Mouse (Mus musculus) heart, embryonic 14.5 days (tissue): ENCODE measurements around the gene Zfp800. TPM values are rescaled to one million over a fixed set of nuclear protein-coding genes. Genes with fewer than 3 reads are reported as not detected.

Source experiments
- ATAC-seq: fragments of 200-750 bp; cut with Nextera tagmentation; 2 replicates; pipeline ENCODE4 v1.8.0; 2017; ENCODE audit warnings: low read depth, moderate TSS enrichment; ENCODE audit not compliant: insufficient number of reproducible peaks, insufficient read depth, low FRiP score
- H3K27ac ChIP-seq, 2 experiments: fragments of 200-500 bp in 1 of 2; fragments of 300-500 bp in 1 of 2; sonication (generic) in 1 of 2; replicated peaks in 1 of 2; 2 replicates each; pipeline ENCODE4 v1.5.1; 2012 to 2014; ENCODE audit warnings: low read depth in 2 of 2, low read length in 2 of 2, control low read depth in 1 of 2, mild to moderate bottlenecking in 1 of 2, mixed read lengths in 1 of 2; ENCODE audit not compliant: control insufficient read depth in 1 of 2, insufficient read depth in 1 of 2
- H3K27me3 ChIP-seq: fragments of 300-500 bp; sonication (generic); 2 replicates; pipeline ENCODE4 v1.6.1; 2014; ENCODE audit warnings: mild to moderate bottlenecking, low read length, control low read depth; ENCODE audit not compliant: control insufficient read depth, insufficient read depth
- H3K36me3 ChIP-seq: fragments of 300-500 bp; sonication (generic); 2 replicates; pipeline ENCODE4 v1.6.1; 2014; ENCODE audit warnings: mild to moderate bottlenecking, control low read depth, low read length, mixed read lengths; ENCODE audit not compliant: control insufficient read depth, insufficient read depth
- H3K4me1 ChIP-seq, 2 experiments: fragments of 200-500 bp in 1 of 2; fragments of 300-500 bp in 1 of 2; sonication (generic) in 1 of 2; 2 replicates each; pipeline ENCODE4 v1.6.1; 2012 to 2014; ENCODE audit warnings: low read length in 2 of 2, control low read depth in 1 of 2, mixed read lengths in 1 of 2; ENCODE audit not compliant: control insufficient read depth in 2 of 2, insufficient read depth in 2 of 2
- H3K4me2 ChIP-seq: fragments of 300-500 bp; sonication (generic); 2 replicates; pipeline ENCODE4 v1.6.1; 2014; ENCODE audit warnings: mild to moderate bottlenecking, low read length
- H3K4me3 ChIP-seq, 2 experiments: fragments of 200-500 bp in 1 of 2; fragments of 300-500 bp in 1 of 2; sonication (generic) in 1 of 2; 2 replicates each; pipeline ENCODE4 v1.5.1; 2012 to 2014; ENCODE audit warnings: low read length in 2 of 2, mild to moderate bottlenecking in 2 of 2, control low read depth in 1 of 2, low read depth in 1 of 2, moderate library complexity in 1 of 2; ENCODE audit not compliant: control insufficient read depth in 1 of 2, insufficient read depth in 1 of 2
- H3K9ac ChIP-seq: fragments of 300-500 bp; sonication (generic); 2 replicates; pipeline ENCODE4 v1.6.1; 2014; ENCODE audit warnings: mild to moderate bottlenecking, low read length
- H3K9me3 ChIP-seq: fragments of 300-500 bp; sonication (generic); 2 replicates; pipeline ENCODE4 v1.6.1; 2016; ENCODE audit warnings: low read length, control low read depth; ENCODE audit not compliant: control insufficient read depth
- WGBS: fragments of 180-500 bp; shearing (Covaris S2); extraction: QIAGEN DNeasy Blood & Tissue Kit; methylation state at CpG from one replicate; pipeline ENCODE4 v1.1.7; 2014; 5-methylcytosine and 5-hydroxymethylcytosine counted together
- polyA plus RNA-seq: library from polyadenylated mRNA; unstranded; fragments of >200 nt; fragmentation: Nextera tagmentation; extraction: Ambion mirVana; gene quantifications from 2 replicates; pipeline ENCODE4 v1.2.1, GENCODE M21; 2014

The Zfp800 gene
- polyA plus RNA-seq, 1 experiment from 2014 or later: 15.6 TPM

DNA sequence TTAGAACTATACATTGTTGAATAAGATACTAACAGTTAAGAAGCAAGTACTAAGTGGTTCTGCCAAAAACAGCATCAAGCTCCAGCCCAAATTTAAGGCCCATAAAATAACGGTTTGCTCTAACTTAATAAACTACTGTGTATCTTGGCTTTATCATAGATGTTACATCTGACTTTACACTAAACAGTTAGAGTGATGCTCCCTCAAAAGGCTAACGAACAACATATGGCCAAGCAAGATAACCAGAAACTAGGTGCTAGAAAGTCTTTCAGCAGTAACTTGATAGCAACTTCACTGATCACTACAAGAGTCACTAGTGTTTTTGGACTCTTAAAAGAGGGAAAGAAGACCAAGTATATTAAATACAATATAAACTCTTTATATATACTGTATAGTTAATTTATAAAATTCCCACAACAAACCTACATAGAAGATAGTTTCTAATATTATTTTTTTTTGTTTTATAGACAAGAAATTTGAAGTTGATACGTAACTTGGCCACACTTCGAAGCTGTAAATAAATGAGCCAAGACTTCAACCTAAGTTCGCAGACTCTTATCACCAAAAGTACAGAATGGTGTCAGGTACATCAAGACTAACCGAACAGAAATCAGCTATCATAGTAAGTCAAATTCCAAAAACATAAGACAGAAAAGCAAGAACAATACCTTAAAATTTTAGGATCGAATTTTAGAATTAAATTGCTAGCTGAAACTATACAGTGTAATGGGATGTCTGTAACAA lies 165.0 kb downstream of the Zfp800 start:
- Histone ChIP-seq H3K4me3 (no peak overlapping the region), H3K36me3 (peaks cover 29% of the 10 kb centered on the region), H3K27me3 (no peaks in the 10 kb centered on the region), H3K9me3 (no peaks in the 10 kb centered on the region), H3K27ac (no peak overlapping the region), H3K4me1 (no peaks in the 10 kb centered on the region), H3K9ac (no peak overlapping the region), H3K4me2 (no peak overlapping the region)
- ATAC-seq: no peak
- WGBS: 89% methylated on average over 7 of the region's 7 CpGs

DNA sequence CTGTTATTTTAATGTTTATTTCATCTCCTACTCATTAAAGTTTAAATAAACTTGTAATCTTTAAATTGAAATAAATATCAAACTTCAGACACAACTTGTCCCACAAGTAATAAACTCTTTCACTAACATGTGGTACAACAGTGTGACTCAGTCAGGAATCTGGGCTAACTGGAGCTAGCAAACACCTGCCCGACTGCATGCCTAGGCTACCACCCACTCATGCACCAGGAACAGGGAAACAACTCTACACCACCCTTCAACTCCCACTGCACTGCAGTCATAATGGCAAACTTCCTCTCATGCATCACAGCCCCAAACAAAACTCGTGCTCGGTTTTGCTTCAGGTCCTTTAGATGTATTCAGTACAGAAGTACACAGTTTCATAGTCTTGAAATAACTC lies 169.7 kb downstream of the Zfp800 start:
- H3K36me3 ChIP-seq: peaks cover 36% of the 10 kb centered on the region
- no peaks in the 10 kb centered on the region for H3K9me3 ChIP-seq
- H3K4me1 ChIP-seq: no peaks in the 10 kb centered on the region
- no peak overlapping the region for H3K27ac ChIP-seq
- H3K27me3 ChIP-seq: no peaks in the 10 kb centered on the region
- no peak overlapping the region for H3K9ac ChIP-seq
- 88% methylated on average over 3 of the region's 3 CpGs for WGBS
- H3K4me2 ChIP-seq: no peak overlapping the region
- no peak for ATAC-seq
- no peak overlapping the region for H3K4me3 ChIP-seq

DNA sequence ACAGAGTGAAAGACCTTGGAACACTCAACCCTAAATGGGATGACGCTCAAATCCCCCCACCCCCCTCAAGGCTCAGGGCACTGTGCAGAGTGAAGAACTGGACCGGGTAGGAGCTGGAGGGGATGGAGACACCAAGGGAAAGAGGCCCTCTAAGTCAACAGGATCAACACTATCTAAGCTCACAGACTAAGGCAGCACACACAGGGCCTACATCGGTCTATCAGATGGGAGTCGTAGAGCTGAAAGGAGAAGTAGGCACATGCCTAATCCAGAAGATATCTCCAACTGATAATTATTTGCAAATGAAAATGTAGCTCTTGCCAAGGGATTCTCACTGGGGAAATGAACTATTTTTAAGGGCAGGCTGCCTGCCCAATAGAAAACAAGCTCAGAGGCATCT lies 176.8 kb downstream of the Zfp800 start:
- Histone ChIP-seq H3K4me2 (no peak overlapping the region), H3K27me3 (no peaks in the 10 kb centered on the region), H3K4me3 (no peak overlapping the region), H3K9me3 (no peaks in the 10 kb centered on the region), H3K9ac (no peak overlapping the region), H3K4me1 (no peaks in the 10 kb centered on the region), H3K27ac (no peak overlapping the region), H3K36me3 (peaks cover 23% of the 10 kb centered on the region)
- no peak for ATAC-seq
- 87% methylated on average over 4 of the region's 4 CpGs for WGBS

DNA sequence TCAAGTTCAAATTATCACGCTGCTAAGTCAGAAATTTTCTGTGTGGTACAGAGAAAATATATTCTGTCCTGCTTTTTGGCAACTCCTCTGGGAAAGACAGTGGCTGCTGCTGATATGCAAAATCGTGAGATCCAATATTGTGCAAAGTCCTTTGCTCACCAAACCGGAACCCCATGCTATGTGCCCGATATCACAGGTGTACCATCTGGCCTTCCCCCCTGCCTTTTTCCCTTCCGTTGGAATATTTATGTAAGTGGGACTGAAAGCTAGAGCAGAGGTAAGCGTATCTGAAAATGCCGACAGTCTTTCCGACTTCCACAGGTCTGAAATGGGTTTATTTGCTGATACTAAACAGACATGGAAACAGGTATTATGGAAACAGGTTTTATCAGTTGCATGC lies 179.4 kb downstream of the Zfp800 start:
- Histone ChIP-seq H3K4me3 (no peak overlapping the region), H3K9ac (no peak overlapping the region), H3K36me3 (peaks cover 18% of the 10 kb centered on the region; the same call in 1 of the 2 replicates), H3K4me1 (no peaks in the 10 kb centered on the region), H3K9me3 (no peaks in the 10 kb centered on the region), H3K27me3 (no peaks in the 10 kb centered on the region), H3K4me2 (no peak overlapping the region), H3K27ac (no peak overlapping the region)
- 78% methylated on average over 8 of the region's 8 CpGs for WGBS
- ATAC-seq: no peak

DNA sequence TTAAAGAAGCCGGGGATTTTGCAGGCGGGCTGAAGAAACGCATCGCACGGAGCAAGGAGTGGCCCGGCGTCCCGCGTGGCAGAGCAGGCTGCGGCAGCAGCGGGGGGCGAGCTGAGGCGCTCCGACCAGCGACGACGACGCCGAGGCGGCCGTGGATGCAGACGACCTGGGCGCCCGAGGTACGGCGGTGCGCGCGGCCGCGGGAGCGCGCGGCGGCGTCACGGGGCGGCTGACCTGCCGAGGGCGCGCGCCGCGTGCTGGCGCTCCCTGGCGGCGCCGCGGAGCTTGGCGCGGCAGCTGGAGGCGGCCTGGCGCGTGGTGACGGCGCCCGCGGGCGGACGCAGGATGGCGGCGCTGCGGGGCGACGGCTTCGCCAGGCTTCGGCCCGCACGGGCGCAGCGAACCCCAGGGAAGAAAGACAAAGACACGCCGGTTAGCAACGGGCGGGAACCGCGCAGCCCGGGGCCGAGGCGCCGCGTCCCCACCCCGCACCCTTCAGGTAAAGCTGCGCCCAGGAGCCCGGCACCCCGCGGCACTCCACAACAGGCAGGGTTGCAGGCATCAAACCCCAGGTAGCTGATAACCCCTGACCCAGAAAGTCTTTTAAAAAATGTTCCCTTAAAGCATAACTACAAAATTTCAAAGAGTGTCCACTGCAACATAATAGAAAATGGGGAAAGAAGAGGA lies 182.4 kb downstream of the Zfp800 start:
- Histone ChIP-seq H3K27me3 (no peaks in the 10 kb centered on the region), H3K9me3 (no peaks in the 10 kb centered on the region), H3K27ac (no peak overlapping the region), H3K9ac (peak overlapping the region; percentile 79), H3K4me1 (no peaks in the 10 kb centered on the region), H3K36me3 (peaks cover 13% of the 10 kb centered on the region; the same call in 1 of the 2 replicates), H3K4me3 (peak overlapping the region; percentile 59 to 62), H3K4me2 (peak overlapping the region; percentile 88)
- under 1% methylated on average over 67 of the region's 87 CpGs for WGBS
- peak; percentile 81 for ATAC-seq

DNA sequence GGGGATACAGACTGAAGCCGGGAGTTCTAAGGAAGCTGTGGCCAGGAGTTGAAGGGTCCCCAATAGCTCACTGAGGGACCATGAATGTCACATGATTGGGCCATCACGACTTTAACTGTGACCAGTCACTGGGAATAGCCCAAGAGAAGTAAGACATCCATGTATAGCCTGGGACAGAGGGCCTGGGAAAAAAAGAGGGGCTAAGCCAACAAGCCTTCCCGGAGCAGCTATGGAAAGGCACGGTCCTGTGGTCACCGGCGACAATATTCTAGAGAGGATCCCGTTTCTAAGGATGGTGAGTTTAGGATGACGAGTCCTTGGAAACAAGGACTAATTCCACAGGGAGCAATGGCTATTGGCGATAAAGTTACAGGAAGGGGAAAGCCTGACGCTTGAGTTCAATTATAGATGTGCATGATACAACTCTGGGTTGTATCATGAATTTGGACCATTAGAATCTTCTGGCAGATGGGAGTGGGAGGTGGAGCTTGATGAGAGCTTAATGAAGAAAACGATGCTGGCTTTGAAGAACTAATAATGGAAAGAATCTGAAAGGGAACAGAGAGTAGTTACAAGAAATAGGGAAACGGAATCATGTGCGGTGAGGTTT lies 183.0 kb downstream of the Zfp800 start:
- H3K36me3 ChIP-seq: peaks cover 13% of the 10 kb centered on the region; the same call in 1 of the 2 replicates
- H3K27me3 ChIP-seq: no peaks in the 10 kb centered on the region
- H3K4me1 ChIP-seq: no peaks in the 10 kb centered on the region
- no peak overlapping the region for H3K27ac ChIP-seq
- H3K9me3 ChIP-seq: no peaks in the 10 kb centered on the region
- no peak for ATAC-seq
- peak overlapping the region; percentile 59 to 62 for H3K4me3 ChIP-seq
- peak overlapping the region; percentile 79 for H3K9ac ChIP-seq
- H3K4me2 ChIP-seq: peak overlapping the region; percentile 88
- WGBS: 39% methylated on average over 13 of the region's 13 CpGs

DNA sequence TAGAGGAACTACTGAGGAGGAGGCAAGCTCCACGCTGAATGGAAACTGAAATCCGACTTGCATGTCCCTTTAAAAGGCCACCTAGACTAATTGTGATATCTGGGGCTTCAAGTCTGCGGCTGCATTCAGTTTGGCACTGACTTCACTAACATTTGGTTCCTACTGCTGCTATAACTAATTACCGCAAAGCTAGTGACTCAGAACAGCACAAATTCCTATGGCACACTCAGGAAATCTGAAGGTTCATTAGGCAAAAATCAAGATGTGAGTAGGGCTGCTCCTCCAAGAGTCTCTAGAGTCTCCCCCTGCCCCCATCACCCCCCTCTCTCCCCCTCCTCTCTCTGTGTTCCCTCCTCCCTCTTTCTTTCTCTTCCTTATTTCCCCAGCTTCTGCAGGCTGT lies 194.4 kb downstream of the Zfp800 start:
- Histone ChIP-seq H3K4me3 (no peak overlapping the region), H3K4me2 (no peak overlapping the region), H3K27ac (no peak overlapping the region), H3K9me3 (no peaks in the 10 kb centered on the region), H3K4me1 (no peaks in the 10 kb centered on the region), H3K36me3 (no peaks in the 10 kb centered on the region), H3K9ac (no peak overlapping the region), H3K27me3 (no peaks in the 10 kb centered on the region)
- ATAC-seq: no peak
- 53% methylated on average over 4 of the region's 4 CpGs for WGBS
